Mouse (Mus musculus): ENCODE results near the gene Dact2. TPM values are rescaled to one million over a fixed set of nuclear protein-coding genes. Genes with fewer than 3 reads are reported as not detected.

Dact2 gene
- total and polyA plus RNA-seq, 3 experiments = not detected

DNA sequence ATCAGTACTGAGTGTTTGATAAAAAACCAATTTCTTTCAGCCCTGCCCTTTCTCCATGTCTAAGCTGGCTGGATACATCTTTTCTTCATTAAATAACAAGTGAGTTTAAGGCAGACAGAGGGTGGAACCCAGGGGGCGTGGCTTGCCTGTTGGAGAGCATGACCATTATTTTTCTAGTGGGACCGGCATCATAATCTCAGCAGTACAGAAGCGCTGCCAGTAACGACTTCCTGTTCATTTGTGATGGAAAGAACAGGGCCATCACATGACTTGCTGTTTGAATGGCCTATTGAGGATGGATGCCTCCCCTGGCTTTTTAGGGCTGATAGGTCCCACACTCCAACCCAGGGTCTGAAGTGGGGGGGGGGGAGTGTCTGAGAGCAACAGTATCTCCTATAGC, 4.5 kb downstream of the Dact2 start:
- DNase-seq (ENCODE audit: low read depth, low spot score) = no peak
- Histone ChIP-seq H3K79me2 (ENCODE audit: control insufficient read depth, insufficient read depth, low read length, poor library complexity) (no peaks in the 10 kb centered on the region), H3K9me3 (replicated peaks; ENCODE audit: insufficient read depth, low read length) (no peaks in the 10 kb centered on the region), H3K27me3 (ENCODE audit: control insufficient read depth in 1 of 2, insufficient read depth in 2 of 2, low read length in 2 of 2) (no peaks in the 10 kb centered on the region), H3K4me1 (ENCODE audit: control insufficient read depth in 1 of 2, insufficient read depth in 2 of 2, low read length in 2 of 2) (no peaks in the 10 kb centered on the region), H3K36me3 (ENCODE audit: control insufficient read depth in 1 of 2, insufficient read depth in 2 of 2, low read length in 2 of 2) (no peaks in the 10 kb centered on the region), H3K4me3 (ENCODE audit: control insufficient read depth in 1 of 2, insufficient read depth in 1 of 2, low read depth in 2 of 2, low read length in 2 of 2) (no peak overlapping the region), H3K27ac (ENCODE audit: control insufficient read depth, low read depth, low read length) (no peak overlapping the region), H3K9ac (ENCODE audit: control insufficient read depth, low read depth, low read length, poor library complexity, severe bottlenecking) (no peak overlapping the region)
- TF ChIP-seq SIN3A (IDR thresholded peaks at IDR 0.05; ENCODE audit: low read length) (no peak), NELFE (IDR thresholded peaks at IDR 0.05; ENCODE audit: low read depth, low read length) (no peak), ZNF384 (IDR thresholded peaks at IDR 0.05; ENCODE audit: low read depth, low read length) (no peak), USF1 (IDR thresholded peaks at IDR 0.05; ENCODE audit: low read depth, low read length) (no peak), TCF12 (IDR thresholded peaks at IDR 0.05; ENCODE audit: low read depth, low read length) (no peak), EP300 (IDR thresholded peaks at IDR 0.05; ENCODE audit: low read depth in 1 of 2, low read length in 2 of 2) (no peak), JUND (IDR thresholded peaks at IDR 0.05; ENCODE audit: low read depth, low read length) (no peak), ETS1 (IDR thresholded peaks at IDR 0.05; ENCODE audit: low read depth, low read length) (no peak), MAX (IDR thresholded peaks at IDR 0.05; ENCODE audit: low read length) (no peak), POLR2A (IDR thresholded peaks at IDR 0.05; ENCODE audit: control insufficient read depth in 1 of 2, insufficient read depth in 1 of 2, low read depth in 1 of 2, low read length in 2 of 2, poor library complexity in 1 of 2) (no peak), BHLHE40 (IDR thresholded peaks at IDR 0.05; ENCODE audit: borderline replicate concordance, low read depth, low read length) (no peak), USF2 (IDR thresholded peaks at IDR 0.05; ENCODE audit: borderline replicate concordance in 1 of 2, insufficient read depth in 1 of 2, low read depth in 1 of 2, low read length in 2 of 2) (no peak), TBP (IDR thresholded peaks at IDR 0.05; ENCODE audit: low read depth, low read length) (no peak), ZKSCAN1 (IDR thresholded peaks at IDR 0.05; ENCODE audit: low read depth, low read length) (no peak), CTCF (IDR thresholded peaks at IDR 0.05 in 2 of 3, conservative IDR thresholded peaks at IDR 0.05 in 1 of 3; ENCODE audit: control insufficient read depth in 1 of 3, insufficient read depth in 1 of 3, low read depth in 2 of 3, low read length in 3 of 3, poor library complexity in 1 of 3, severe bottlenecking in 1 of 3) (no peak), CHD2 (IDR thresholded peaks at IDR 0.05; ENCODE audit: low read length) (no peak), RCOR1 (IDR thresholded peaks at IDR 0.05; ENCODE audit: low read depth, low read length) (no peak), MEF2A (IDR thresholded peaks at IDR 0.05; ENCODE audit: extremely low read depth, insufficient replicate concordance, low read depth, low read length, poor library complexity, severe bottlenecking) (no peak), TAL1 (IDR thresholded peaks at IDR 0.05; ENCODE audit: low read length) (no peak)

DNA sequence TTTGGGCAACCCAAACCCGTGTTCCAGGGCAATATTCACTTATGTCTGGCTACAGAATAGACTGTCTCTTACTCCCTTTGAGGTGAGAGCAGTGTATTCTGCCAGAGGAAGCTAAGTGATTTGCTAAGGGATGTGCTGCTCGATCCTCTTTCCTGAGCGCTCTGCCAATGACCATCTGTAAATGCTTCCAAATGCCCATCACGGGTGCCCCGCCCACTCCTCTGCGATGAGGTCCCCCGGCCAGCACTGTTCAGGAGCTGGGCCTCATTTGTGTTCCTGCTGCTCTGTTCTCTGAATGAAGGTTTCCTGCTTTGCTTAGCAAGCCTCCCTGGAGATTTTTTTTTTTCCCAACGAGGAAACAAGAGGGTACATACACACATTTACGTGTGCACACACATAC, 11.2 kb downstream of the Dact2 start:
- no peak overlapping the region for H3K27ac ChIP-seq (ENCODE audit: control insufficient read depth, low read depth, low read length)
- DNase-seq (ENCODE audit: low read depth, low spot score) = no peak
- H3K79me2 ChIP-seq (ENCODE audit: control insufficient read depth, insufficient read depth, low read length, poor library complexity) = no peaks in the 10 kb centered on the region
- H3K9me3 ChIP-seq (replicated peaks; ENCODE audit: insufficient read depth, low read length) = no peaks in the 10 kb centered on the region
- no peaks in the 10 kb centered on the region for H3K27me3 ChIP-seq (ENCODE audit: control insufficient read depth in 1 of 2, insufficient read depth in 2 of 2, low read length in 2 of 2)
- H3K4me1 ChIP-seq (ENCODE audit: control insufficient read depth in 1 of 2, insufficient read depth in 2 of 2, low read length in 2 of 2) = no peaks in the 10 kb centered on the region
- no peaks in the 10 kb centered on the region for H3K36me3 ChIP-seq (ENCODE audit: control insufficient read depth in 1 of 2, insufficient read depth in 2 of 2, low read length in 2 of 2)
- no peak overlapping the region for H3K4me3 ChIP-seq (ENCODE audit: control insufficient read depth in 1 of 2, insufficient read depth in 1 of 2, low read depth in 2 of 2, low read length in 2 of 2)
- no peak overlapping the region for H3K9ac ChIP-seq (ENCODE audit: control insufficient read depth, low read depth, low read length, poor library complexity, severe bottlenecking)
- TF ChIP-seq MYC (IDR thresholded peaks at IDR 0.05; ENCODE audit: low read depth, low read length) (no peak), POLR2AphosphoS2 (IDR thresholded peaks at IDR 0.05; ENCODE audit: low read length) (no peak), MEF2A (IDR thresholded peaks at IDR 0.05; ENCODE audit: extremely low read depth, insufficient replicate concordance, low read depth, low read length, poor library complexity, severe bottlenecking) (no peak), ZNF384 (IDR thresholded peaks at IDR 0.05; ENCODE audit: low read depth, low read length) (no peak), TBP (IDR thresholded peaks at IDR 0.05; ENCODE audit: low read depth, low read length) (no peak), CHD1 (IDR thresholded peaks at IDR 0.05; ENCODE audit: low read depth, low read length) (no peak), USF2 (IDR thresholded peaks at IDR 0.05; ENCODE audit: borderline replicate concordance in 1 of 2, insufficient read depth in 1 of 2, low read depth in 1 of 2, low read length in 2 of 2) (no peak), GATA1 (IDR thresholded peaks at IDR 0.05; ENCODE audit: low read depth, low read length) (no peak), ETS1 (IDR thresholded peaks at IDR 0.05; ENCODE audit: low read depth, low read length) (no peak), EP300 (IDR thresholded peaks at IDR 0.05; ENCODE audit: low read depth in 1 of 2, low read length in 2 of 2) (no peak), TCF12 (IDR thresholded peaks at IDR 0.05; ENCODE audit: low read depth, low read length) (no peak), UBTF (IDR thresholded peaks at IDR 0.05; ENCODE audit: borderline replicate concordance, insufficient read depth, low read depth, low read length) (no peak), HCFC1 (IDR thresholded peaks at IDR 0.05; ENCODE audit: low read depth, low read length) (no peak)
